Mouse (Mus musculus): ENCODE data around the gene Myrf. TPM values are rescaled to one million over a fixed set of nuclear protein-coding genes. Genes with fewer than 3 reads are reported as not detected.
A peak's percentile ranks its signal among the peaks of the same experiment; 100 is the strongest.

Myrf gene
- polyA plus RNA-seq, 1 experiment from 2014 or later = 5.0 TPM

GRCm38 (mm10) chr19:10231871-10232270 is 8.7 kb downstream of the Myrf start:
- ATAC-seq (no peak), DNase-seq (ENCODE audit: low spot score) (no peak)
- no peak overlapping the region for H3K9ac ChIP-seq (replicated peaks; ENCODE audit: low read depth)
- no peaks in the 10 kb centered on the region for H3K27me3 ChIP-seq (replicated peaks; ENCODE audit: insufficient read depth, low read length)
- WGBS = 45% methylated on average over 5 of the region's 5 CpGs
- no peaks in the 10 kb centered on the region for H3K9me3 ChIP-seq (ENCODE audit: low read length)
- H3K27ac ChIP-seq (ENCODE audit: low read length) = no peak overlapping the region
- H3K36me3 ChIP-seq (ENCODE audit: insufficient read depth, low read length) = no peaks in the 10 kb centered on the region
- H3K4me2 ChIP-seq (replicated peaks; ENCODE audit: low read depth, low read length) = no peak overlapping the region
- TF ChIP-seq CTCF (IDR thresholded peaks at IDR 0.05) (no peak), EP300 (IDR thresholded peaks at IDR 0.05) (no peak)
- no peak overlapping the region for H3K4me3 ChIP-seq (ENCODE audit: low read depth, low read length)
- no peaks in the 10 kb centered on the region for H3K4me1 ChIP-seq (ENCODE audit: insufficient read depth, low read depth, low read length)

- H3K9me3 ChIP-seq (ENCODE audit: low read length) = no peaks in the 10 kb centered on the region
- no peaks in the 10 kb centered on the region for H3K27me3 ChIP-seq (replicated peaks; ENCODE audit: insufficient read depth, low read length)
- H3K4me3 ChIP-seq (ENCODE audit: low read depth, low read length) = no peak overlapping the region
- H3K27ac ChIP-seq (ENCODE audit: low read length) = no peak overlapping the region
- no peaks in the 10 kb centered on the region for H3K36me3 ChIP-seq (ENCODE audit: insufficient read depth, low read length)
- TF ChIP-seq EP300 (IDR thresholded peaks at IDR 0.05) (no peak), CTCF (IDR thresholded peaks at IDR 0.05) (no peak)
- 30% methylated on average over 7 of the region's 7 CpGs for WGBS
- no peak overlapping the region for H3K9ac ChIP-seq (replicated peaks; ENCODE audit: low read depth)
- no peaks in the 10 kb centered on the region for H3K4me1 ChIP-seq (ENCODE audit: insufficient read depth, low read depth, low read length)
- H3K4me2 ChIP-seq (replicated peaks; ENCODE audit: low read depth, low read length) = no peak overlapping the region
- DNase-seq (ENCODE audit: low spot score) (no peak), ATAC-seq (no peak)
Measured at GRCm38 (mm10) chr19:10231016-10231415, 9.5 kb downstream of the Myrf start.

- Histone ChIP-seq H3K27me3 (replicated peaks; ENCODE audit: insufficient read depth, low read length) (no peaks in the 10 kb centered on the region), H3K9me3 (ENCODE audit: low read length) (no peaks in the 10 kb centered on the region), H3K9ac (replicated peaks; ENCODE audit: low read depth) (no peak overlapping the region), H3K4me2 (replicated peaks; ENCODE audit: low read depth, low read length) (no peak overlapping the region), H3K36me3 (ENCODE audit: insufficient read depth, low read length) (no peaks in the 10 kb centered on the region), H3K27ac (ENCODE audit: low read length) (0 out of 2 replicates have a peak overlapping the region, but pooled peaks have one; percentile 26), H3K4me1 (ENCODE audit: insufficient read depth, low read depth, low read length) (peaks cover 5% of the 10 kb centered on the region; the same call in 1 of the 2 replicates), H3K4me3 (ENCODE audit: low read depth, low read length) (no peak overlapping the region)
- DNase-seq (ENCODE audit: low spot score) (peak; percentile 52), ATAC-seq (no peak)
- no peak for TF ChIP-seq CTCF (IDR thresholded peaks at IDR 0.05)
- 0 out of 2 replicates have a peak, but pooled peaks have one; percentile 19 for TF ChIP-seq EP300 (IDR thresholded peaks at IDR 0.05)
- WGBS = 42% methylated on average over 4 of the region's 4 CpGs
Measured at GRCm38 (mm10) chr19:10225767-10226166, 14.8 kb downstream of the Myrf start.

GRCm38 (mm10) chr19:10224637-10225453 is 15.7 kb downstream of the Myrf start:
- peak overlapping the region; percentile 26; the same call in 1 of the 2 replicates for H3K27ac ChIP-seq (ENCODE audit: low read length)
- 14% methylated on average over 25 of the region's 26 CpGs for WGBS

GRCm38 (mm10) chr19:10223561-10223960 is 17.0 kb downstream of the Myrf start:
- Histone ChIP-seq H3K4me3 (ENCODE audit: low read depth, low read length) (no peak overlapping the region), H3K4me1 (ENCODE audit: insufficient read depth, low read depth, low read length) (peaks cover 5% of the 10 kb centered on the region; the same call in 1 of the 2 replicates), H3K4me2 (replicated peaks; ENCODE audit: low read depth, low read length) (no peak overlapping the region), H3K9ac (replicated peaks; ENCODE audit: low read depth) (no peak overlapping the region), H3K27me3 (replicated peaks; ENCODE audit: insufficient read depth, low read length) (no peaks in the 10 kb centered on the region), H3K9me3 (ENCODE audit: low read length) (no peaks in the 10 kb centered on the region), H3K27ac (ENCODE audit: low read length) (no peak overlapping the region), H3K36me3 (ENCODE audit: insufficient read depth, low read length) (no peaks in the 10 kb centered on the region)
- no peak for DNase-seq (ENCODE audit: low spot score)
- TF ChIP-seq CTCF (IDR thresholded peaks at IDR 0.05) (no peak), EP300 (IDR thresholded peaks at IDR 0.05) (no peak)
- 70% methylated on average over 4 of the region's 4 CpGs for WGBS
- no peak for ATAC-seq

More at GRCm38 (mm10) chr19:10224637-10225453, 15.7 kb downstream of the Myrf start:
- H3K9ac ChIP-seq (replicated peaks; ENCODE audit: low read depth) = peak overlapping the region; percentile 16; the same call in 1 of the 2 replicates
- peak overlapping the region; percentile 35 for H3K4me2 ChIP-seq (replicated peaks; ENCODE audit: low read depth, low read length)
- no peaks in the 10 kb centered on the region for H3K27me3 ChIP-seq (replicated peaks; ENCODE audit: insufficient read depth, low read length)
- no peaks in the 10 kb centered on the region for H3K36me3 ChIP-seq (ENCODE audit: insufficient read depth, low read length)
- no peak overlapping the region; the same call in 1 of the 2 replicates for H3K4me3 ChIP-seq (ENCODE audit: low read depth, low read length)
- TF ChIP-seq EP300 (IDR thresholded peaks at IDR 0.05) (no peak), CTCF (IDR thresholded peaks at IDR 0.05) (peak; percentile 30)
- ATAC-seq (peak; percentile 63), DNase-seq (ENCODE audit: low spot score) (peak; percentile 40)
- peaks cover 5% of the 10 kb centered on the region; the same call in 1 of the 2 replicates for H3K4me1 ChIP-seq (ENCODE audit: insufficient read depth, low read depth, low read length)
- H3K9me3 ChIP-seq (ENCODE audit: low read length) = no peaks in the 10 kb centered on the region

- Histone ChIP-seq H3K27ac (ENCODE audit: low read length) (no peak overlapping the region), H3K27me3 (replicated peaks; ENCODE audit: insufficient read depth, low read length) (no peaks in the 10 kb centered on the region), H3K4me1 (ENCODE audit: insufficient read depth, low read depth, low read length) (peaks cover 5% of the 10 kb centered on the region; the same call in 1 of the 2 replicates), H3K36me3 (ENCODE audit: insufficient read depth, low read length) (no peaks in the 10 kb centered on the region), H3K4me3 (ENCODE audit: low read depth, low read length) (no peak overlapping the region), H3K9me3 (ENCODE audit: low read length) (no peaks in the 10 kb centered on the region), H3K4me2 (replicated peaks; ENCODE audit: low read depth, low read length) (no peak overlapping the region), H3K9ac (replicated peaks; ENCODE audit: low read depth) (no peak overlapping the region)
- DNase-seq (ENCODE audit: low spot score) (peak; percentile 55), ATAC-seq (no peak)
- TF ChIP-seq EP300 (IDR thresholded peaks at IDR 0.05) (no peak), CTCF (IDR thresholded peaks at IDR 0.05) (no peak)
- 29% methylated on average over 6 of the region's 8 CpGs for WGBS
Measured at GRCm38 (mm10) chr19:10222656-10223055, 17.9 kb downstream of the Myrf start.
